Mouse (Mus musculus) myocyte (in vitro differentiated cells): ENCODE measurements around the gene Agr2.

Experiments used
- CEBPB ChIP-seq: IDR thresholded peaks from 2 replicates; pipeline ENCODE4 v1.6.1; 2011; ENCODE audit warnings: mild to moderate bottlenecking, moderate library complexity; ENCODE audit not compliant: poor library complexity, insufficient read depth, severe bottlenecking
- POLR2A ChIP-seq: IDR thresholded peaks from one replicate; pipeline ENCODE4 v1.6.1; 2011; ENCODE audit warnings: low read depth, mild to moderate bottlenecking, control low read depth, moderate library complexity; ENCODE audit not compliant: insufficient read length
- TCF12 ChIP-seq: IDR thresholded peaks from one replicate; pipeline ENCODE4 v1.6.1; 2011; ENCODE audit warnings: mild to moderate bottlenecking, control low read depth; ENCODE audit not compliant: poor library complexity, insufficient read depth, severe bottlenecking

DNA sequence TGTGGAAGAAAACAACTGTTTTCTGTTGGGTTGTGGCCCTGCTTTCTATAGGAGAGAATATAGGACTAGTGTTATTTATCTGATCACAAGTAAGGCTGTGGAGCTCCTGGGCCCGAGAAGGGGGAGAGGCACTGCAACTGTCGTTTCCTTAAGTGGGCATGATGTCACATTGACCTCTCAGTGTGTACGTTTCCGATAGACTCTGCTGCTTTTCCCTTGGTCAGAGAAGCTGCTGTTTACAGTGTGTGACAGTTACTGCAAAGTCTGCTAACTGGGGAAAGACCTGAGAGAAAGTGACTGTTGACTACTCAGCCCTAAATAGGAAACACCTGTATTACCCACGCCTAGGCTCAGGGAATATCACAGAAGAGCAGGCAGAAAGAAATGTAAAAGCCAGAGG, 53.5 kb downstream of the Agr2 start:
- TF ChIP-seq POLR2A (no peak), TCF12 (no peak), CEBPB (no peak)
